Mouse (Mus musculus) spleen, adult 10 weeks (tissue): ENCODE measurements around the gene Prdx6. TPM values are rescaled to one million over a fixed set of nuclear protein-coding genes. Genes with fewer than 3 reads are reported as not detected.

Experiments used
- polyA plus RNA-seq: library from polyadenylated mRNA; stranded (reverse); fragments of 350-450 nt; fragmentation: Illumina TruSeq; extraction: RNeasy Lipid Tissue Mini Kit (QIAGEN cat#74804); gene quantifications from one replicate; pipeline ENCODE4 v1.2.3, GENCODE M21; 2015; ENCODE audit warnings: low replicate concordance; ENCODE audit not compliant: insufficient read depth

The Prdx6 gene
- 138 TPM for polyA plus RNA-seq

DNA sequence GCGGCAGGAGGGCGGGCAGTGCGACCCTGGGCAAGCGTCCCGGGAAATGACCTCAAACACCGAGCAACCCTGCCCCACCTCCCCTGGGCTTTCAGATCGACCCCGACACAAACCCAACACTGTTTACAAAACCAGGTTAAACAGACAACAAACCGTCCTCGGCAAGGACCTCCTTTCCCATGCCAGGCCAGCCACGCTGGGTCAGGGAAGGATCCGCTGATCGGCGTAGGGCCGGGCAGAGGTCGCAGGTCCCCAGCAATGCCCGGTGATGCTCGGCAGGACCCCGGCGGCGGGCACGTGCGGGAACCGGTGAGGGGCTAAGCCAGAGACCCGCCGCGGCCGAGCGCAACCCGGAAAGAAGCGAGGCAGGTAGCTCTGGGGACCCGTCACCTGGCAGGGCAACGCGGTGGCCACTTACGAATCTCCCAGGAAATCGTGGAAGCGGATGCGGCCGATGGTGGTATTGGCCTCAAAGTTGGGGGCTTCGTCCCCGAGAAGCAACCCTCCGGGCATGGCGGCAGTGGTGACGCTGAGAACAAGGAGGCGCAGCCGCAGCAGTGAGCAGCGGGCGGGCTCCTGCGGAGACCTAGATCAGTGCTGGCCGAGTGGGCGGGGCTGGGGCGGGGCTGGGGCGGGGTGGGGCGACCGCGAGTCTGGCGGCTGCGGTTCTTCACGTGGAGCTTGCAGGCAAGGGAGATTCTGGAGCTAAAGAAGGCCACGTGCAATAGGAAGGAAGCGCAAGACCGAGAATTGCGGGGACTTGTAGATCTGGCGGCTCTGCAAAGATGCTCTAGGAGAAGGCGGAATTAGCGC lies at the start of gene Prdx6:
TSS of gene Prdx6 (minus strand) at position 616 of the 813 bp plus-strand sequence.

Other genes starting within 250 kb of the Prdx6 start
- gene Zbtb37, start 216.4 kb downstream of the Prdx6 start, polyA plus RNA-seq = 28.7 TPM
- gene Dars2, start 180.6 kb downstream of the Prdx6 start, polyA plus RNA-seq = 25.9 TPM
- gene Cenpl, start 180.5 kb downstream of the Prdx6 start, polyA plus RNA-seq = 12.3 TPM
- gene Klhl20, start 119.7 kb downstream of the Prdx6 start, polyA plus RNA-seq = 41.2 TPM
- not detected for gene Ankrd45, start 108.5 kb downstream of the Prdx6 start, polyA plus RNA-seq
- gene Tex50, start 91.9 kb downstream of the Prdx6 start, polyA plus RNA-seq = not detected
- gene Tnfsf4, start 144.2 kb upstream of the Prdx6 start, polyA plus RNA-seq = 0.46 TPM
- 1.9 TPM for gene Tnfsf18, start 243.4 kb upstream of the Prdx6 start, polyA plus RNA-seq